Mouse (Mus musculus): ENCODE measurements around the gene Spaar. TPM values are rescaled to one million over a fixed set of nuclear protein-coding genes. Genes with fewer than 3 reads are reported as not detected.
"Not testable (repeated sequence)": the region's sequence is repeated elsewhere in the genome, so short reads cannot be mapped to it uniquely, and the experiment has no call there.

The Spaar gene
- total and polyA plus RNA-seq, 3 experiments, result 0.11 TPM; not detected in 2

GRCm38 (mm10) chr4:43768341-43768740 is 38.5 kb downstream of the Spaar start:
- no peaks in the 10 kb centered on the region for H3K4me1 ChIP-seq (ENCODE audit: insufficient read depth, low read depth, low read length)
- ATAC-seq (ENCODE audit: extremely low read depth, insufficient number of reproducible peaks, low FRiP score, poor library complexity, severe bottlenecking), result no peak
- TF ChIP-seq TAL1 (conservative IDR thresholded peaks at IDR 0.05; ENCODE audit: low read depth, low read length), result no peak
- no peak for TF ChIP-seq POLR2AphosphoS5 (IDR thresholded peaks at IDR 0.05; ENCODE audit: insufficient replicate concordance, low read depth, low read length)
- no peak for TF ChIP-seq GATA1 (IDR thresholded peaks at IDR 0.05; ENCODE audit: borderline replicate concordance, low read length)
- no peak for TF ChIP-seq GATA2 (IDR thresholded peaks at IDR 0.05; ENCODE audit: borderline replicate concordance, low read depth, low read length)
- no peak for DNase-seq (ENCODE audit: low spot score)
- peaks cover 3% of the 10 kb centered on the region; the same call in 1 of the 2 replicates for H3K9me3 ChIP-seq (replicated peaks)
- peaks cover 6% of the 10 kb centered on the region; the same call in 1 of the 2 replicates for H3K27me3 ChIP-seq (ENCODE audit: insufficient read depth, low read length)
- no peak overlapping the region for H3K4me3 ChIP-seq (ENCODE audit: low read depth, low read length)
- no peaks in the 10 kb centered on the region for H3K36me3 ChIP-seq (replicated peaks)

GRCm38 (mm10) chr4:43769374-43769773 is 39.5 kb downstream of the Spaar start:
- DNase-seq (ENCODE audit: low spot score) (no peak), ATAC-seq (ENCODE audit: extremely low read depth, insufficient number of reproducible peaks, low FRiP score, poor library complexity, severe bottlenecking) (no peak)
- Histone ChIP-seq H3K27me3 (ENCODE audit: insufficient read depth, low read length) (peaks cover 11% of the 10 kb centered on the region), H3K4me1 (ENCODE audit: insufficient read depth, low read depth, low read length) (no peaks in the 10 kb centered on the region), H3K9me3 (replicated peaks) (peaks cover 3% of the 10 kb centered on the region; the same call in 1 of the 2 replicates), H3K4me3 (ENCODE audit: low read depth, low read length) (no peak overlapping the region), H3K36me3 (replicated peaks) (no peaks in the 10 kb centered on the region)
- no peak for TF ChIP-seq CTCF (IDR thresholded peaks at IDR 0.05; ENCODE audit: low read depth, low read length)
- TF ChIP-seq GATA1 (IDR thresholded peaks at IDR 0.05; ENCODE audit: borderline replicate concordance, low read length), result no peak
- TF ChIP-seq POLR2AphosphoS5 (IDR thresholded peaks at IDR 0.05; ENCODE audit: insufficient replicate concordance, low read depth, low read length), result no peak
- no peak for TF ChIP-seq TAL1 (conservative IDR thresholded peaks at IDR 0.05; ENCODE audit: low read depth, low read length)
- TF ChIP-seq GATA2 (IDR thresholded peaks at IDR 0.05; ENCODE audit: borderline replicate concordance, low read depth, low read length), result no peak

GRCm38 (mm10) chr4:43770909-43771308 is 41.1 kb downstream of the Spaar start, which contains the start of gene Olfr159:
TSS of gene Olfr159 (minus strand) at chr4:43771009.
- peaks cover 11% of the 10 kb centered on the region for H3K27me3 ChIP-seq (ENCODE audit: insufficient read depth, low read length)
- no peak within 1 kb of the TSS for H3K4me3 ChIP-seq (ENCODE audit: low read depth, low read length)
- no peaks in the 10 kb centered on the region for H3K36me3 ChIP-seq (replicated peaks)
- TF ChIP-seq CTCF (IDR thresholded peaks at IDR 0.05; ENCODE audit: low read depth, low read length), result no peak
- ATAC-seq (ENCODE audit: extremely low read depth, insufficient number of reproducible peaks, low FRiP score, poor library complexity, severe bottlenecking) (no peak), DNase-seq (ENCODE audit: low spot score) (no peak)
- H3K9me3 ChIP-seq (replicated peaks), result no peaks in the 10 kb centered on the region; the same call in 1 of the 2 replicates
- H3K4me1 ChIP-seq (ENCODE audit: insufficient read depth, low read depth, low read length), result no peaks in the 10 kb centered on the region

- ATAC-seq (ENCODE audit: extremely low read depth, insufficient number of reproducible peaks, low FRiP score, poor library complexity, severe bottlenecking), result no peak
- Histone ChIP-seq H3K4me1 (ENCODE audit: insufficient read depth, low read depth, low read length) (no peaks in the 10 kb centered on the region), H3K36me3 (replicated peaks) (no peaks in the 10 kb centered on the region), H3K27me3 (ENCODE audit: insufficient read depth, low read length) (peaks cover 11% of the 10 kb centered on the region), H3K9me3 (replicated peaks) (no peaks in the 10 kb centered on the region; the same call in 1 of the 2 replicates), H3K4me3 (ENCODE audit: low read depth, low read length) (no peak overlapping the region)
- no peak for TF ChIP-seq GATA1 (IDR thresholded peaks at IDR 0.05; ENCODE audit: borderline replicate concordance, low read length)
- TF ChIP-seq CTCF (IDR thresholded peaks at IDR 0.05; ENCODE audit: low read depth, low read length), result no peak
- no peak for TF ChIP-seq POLR2AphosphoS5 (IDR thresholded peaks at IDR 0.05; ENCODE audit: insufficient replicate concordance, low read depth, low read length)
- TF ChIP-seq GATA2 (IDR thresholded peaks at IDR 0.05; ENCODE audit: borderline replicate concordance, low read depth, low read length), result no peak
- no peak for TF ChIP-seq TAL1 (conservative IDR thresholded peaks at IDR 0.05; ENCODE audit: low read depth, low read length)
- no peak for DNase-seq (ENCODE audit: low spot score)
Observed at GRCm38 (mm10) chr4:43771626-43772025, 41.8 kb downstream of the Spaar start.

- TF ChIP-seq POLR2AphosphoS5 (IDR thresholded peaks at IDR 0.05; ENCODE audit: insufficient replicate concordance, low read depth, low read length), result no peak
- TF ChIP-seq CTCF (IDR thresholded peaks at IDR 0.05; ENCODE audit: low read depth, low read length), result no peak
- no peak for TF ChIP-seq GATA2 (IDR thresholded peaks at IDR 0.05; ENCODE audit: borderline replicate concordance, low read depth, low read length)
- TF ChIP-seq TAL1 (conservative IDR thresholded peaks at IDR 0.05; ENCODE audit: low read depth, low read length), result no peak
- no peak for TF ChIP-seq GATA1 (IDR thresholded peaks at IDR 0.05; ENCODE audit: borderline replicate concordance, low read length)
- H3K36me3 ChIP-seq (replicated peaks), result no peaks in the 10 kb centered on the region
Observed at GRCm38 (mm10) chr4:43772304-43772703, 42.5 kb downstream of the Spaar start.

GRCm38 (mm10) chr4:43795296-43795695 is 65.5 kb downstream of the Spaar start:
- H3K9me3 ChIP-seq (replicated peaks), result no peaks in the 10 kb centered on the region
- H3K4me3 ChIP-seq (ENCODE audit: low read depth, low read length), result no peak overlapping the region
- H3K36me3 ChIP-seq (replicated peaks), result no peaks in the 10 kb centered on the region
- ATAC-seq (ENCODE audit: extremely low read depth, insufficient number of reproducible peaks, low FRiP score, poor library complexity, severe bottlenecking), result no peak
- no peaks in the 10 kb centered on the region for H3K27me3 ChIP-seq (ENCODE audit: insufficient read depth, low read length)
- DNase-seq (ENCODE audit: low spot score), result no peak
- no peaks in the 10 kb centered on the region for H3K4me1 ChIP-seq (ENCODE audit: insufficient read depth, low read depth, low read length)
- TF ChIP-seq POLR2AphosphoS5 (IDR thresholded peaks at IDR 0.05; ENCODE audit: insufficient replicate concordance, low read depth, low read length), result no peak
- no peak for TF ChIP-seq TAL1 (conservative IDR thresholded peaks at IDR 0.05; ENCODE audit: low read depth, low read length)
- TF ChIP-seq GATA2 (IDR thresholded peaks at IDR 0.05; ENCODE audit: borderline replicate concordance, low read depth, low read length), result no peak
- no peak for TF ChIP-seq GATA1 (IDR thresholded peaks at IDR 0.05; ENCODE audit: borderline replicate concordance, low read length)
- no peak for TF ChIP-seq CTCF (IDR thresholded peaks at IDR 0.05; ENCODE audit: low read depth, low read length)

More at GRCm38 (mm10) chr4:43772304-43772703, 42.5 kb downstream of the Spaar start:
- ATAC-seq (ENCODE audit: extremely low read depth, insufficient number of reproducible peaks, low FRiP score, poor library complexity, severe bottlenecking) (no peak), DNase-seq (ENCODE audit: low spot score) (no peak)
- Histone ChIP-seq H3K4me1 (ENCODE audit: insufficient read depth, low read depth, low read length) (no peaks in the 10 kb centered on the region), H3K9me3 (replicated peaks) (no peaks in the 10 kb centered on the region; the same call in 1 of the 2 replicates), H3K27me3 (ENCODE audit: insufficient read depth, low read length) (peaks cover 11% of the 10 kb centered on the region), H3K4me3 (ENCODE audit: low read depth, low read length) (no peak overlapping the region)

GRCm38 (mm10) chr4:43795844-43796243 is 66.0 kb downstream of the Spaar start:
- H3K36me3 ChIP-seq (replicated peaks); H3K9me3 ChIP-seq (replicated peaks); H3K27me3 ChIP-seq (ENCODE audit: insufficient read depth, low read length); DNase-seq (ENCODE audit: low spot score); H3K4me1 ChIP-seq (ENCODE audit: insufficient read depth, low read depth, low read length); ATAC-seq (ENCODE audit: extremely low read depth, insufficient number of reproducible peaks, low FRiP score, poor library complexity, severe bottlenecking); H3K4me3 ChIP-seq (ENCODE audit: low read depth, low read length): not testable (repeated sequence)
